Mouse (Mus musculus) WW6 (cell line): ENCODE results near the gene Atp6v1e2.

Experiments used
- DNase-seq: peaks from one replicate; pipeline ENCODE4 v3.0.0-alpha.2; 2013; ENCODE audit warnings: low read depth, low spot score

The Atp6v1e2 gene

GRCm38 (mm10) chr17:86964502-86964901, 16.8 kb upstream of the Atp6v1e2 start:
- DNase-seq = peak; percentile 34

- DNase-seq = no peak
These were observed 16.3 kb upstream of the Atp6v1e2 start for GRCm38 (mm10) chr17:86964041-86964440.

GRCm38 (mm10) chr17:86963586-86963902, 15.8 kb upstream of the Atp6v1e2 start:
- no peak for DNase-seq

GRCm38 (mm10) chr17:86962894-86963585, 15.3 kb upstream of the Atp6v1e2 start, which contains the start of gene Rhoq:
TSS of gene Rhoq (plus strand) at chr17:86963082.
- peak; percentile 42 for DNase-seq

GRCm38 (mm10) chr17:86962297-86962893, 14.7 kb upstream of the Atp6v1e2 start:
- DNase-seq = peak; percentile 58

- DNase-seq = no peak
These were observed 13.7 kb upstream of the Atp6v1e2 start for GRCm38 (mm10) chr17:86961301-86961841.

- DNase-seq = no peak
These were observed 10.3 kb upstream of the Atp6v1e2 start for GRCm38 (mm10) chr17:86957968-86958367.

DNA sequence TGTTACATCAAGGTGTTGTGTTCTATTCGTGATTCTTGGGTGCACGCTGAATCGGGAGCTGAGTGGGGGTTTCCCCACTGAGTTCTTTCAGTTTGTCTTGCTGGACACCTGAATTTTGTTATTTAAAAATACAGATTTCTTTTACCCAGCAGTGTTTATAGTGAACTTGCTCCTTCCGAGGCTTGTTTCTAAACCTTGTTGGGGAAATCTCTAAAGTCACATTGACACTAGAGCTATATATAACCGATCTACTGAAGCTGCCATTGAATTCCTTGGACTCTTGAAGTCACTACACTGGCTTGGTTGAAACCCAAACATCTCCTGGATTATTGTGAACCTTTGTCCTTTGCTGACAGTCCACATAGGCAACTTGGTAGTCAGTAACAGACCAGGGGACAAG, 9.5 kb upstream of the Atp6v1e2 start:
- no peak for DNase-seq

DNA sequence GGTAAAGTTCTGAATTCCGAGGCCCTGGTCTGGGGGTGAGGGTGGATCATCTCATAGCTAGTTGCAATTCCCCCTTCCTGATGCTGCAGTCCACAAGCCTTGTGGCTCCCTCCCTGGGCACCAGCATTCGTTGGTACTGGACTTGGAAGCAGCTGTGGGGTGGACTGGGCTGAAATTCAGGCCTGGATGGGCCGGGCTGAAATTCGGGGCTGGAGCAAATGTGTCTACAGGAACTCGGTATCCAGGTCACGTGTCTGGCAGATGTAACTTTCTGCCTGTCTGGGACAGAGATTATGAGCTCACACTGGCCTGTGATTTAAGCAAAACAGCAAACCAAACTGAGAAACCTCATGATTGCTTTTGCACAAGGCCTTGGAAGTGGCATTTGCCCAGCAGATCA, 1.1 kb upstream of the Atp6v1e2 start:
- DNase-seq = no peak

- DNase-seq = no peak
These were observed 1.6 kb downstream of the Atp6v1e2 start for GRCm38 (mm10) chr17:86946078-86946477.

DNA sequence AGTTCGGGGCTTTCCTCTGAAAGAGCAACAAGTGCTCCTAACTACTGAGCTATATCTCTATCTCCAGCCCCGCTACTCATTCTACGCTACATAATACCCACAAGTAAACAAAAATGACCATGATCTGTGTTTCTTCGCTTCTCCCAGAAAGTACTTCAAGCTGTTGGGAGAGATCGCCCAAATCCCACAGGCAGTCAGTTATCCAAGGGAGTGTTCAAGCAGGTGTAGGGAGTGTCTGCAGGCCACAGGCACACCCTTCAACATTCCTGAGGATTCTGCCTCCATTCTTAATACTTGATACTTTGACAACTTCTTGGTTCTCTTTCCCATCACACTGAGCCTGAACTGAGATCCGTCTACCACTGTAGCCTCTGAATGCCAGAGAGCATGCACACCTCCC, 4.5 kb downstream of the Atp6v1e2 start:
- DNase-seq = no peak

- DNase-seq = no peak
These were observed 5.6 kb downstream of the Atp6v1e2 start for GRCm38 (mm10) chr17:86942112-86942511.

GRCm38 (mm10) chr17:86938683-86939082, 9.0 kb downstream of the Atp6v1e2 start:
- DNase-seq = no peak

- DNase-seq = no peak
These were observed 10.1 kb downstream of the Atp6v1e2 start for GRCm38 (mm10) chr17:86937497-86938155.

DNA sequence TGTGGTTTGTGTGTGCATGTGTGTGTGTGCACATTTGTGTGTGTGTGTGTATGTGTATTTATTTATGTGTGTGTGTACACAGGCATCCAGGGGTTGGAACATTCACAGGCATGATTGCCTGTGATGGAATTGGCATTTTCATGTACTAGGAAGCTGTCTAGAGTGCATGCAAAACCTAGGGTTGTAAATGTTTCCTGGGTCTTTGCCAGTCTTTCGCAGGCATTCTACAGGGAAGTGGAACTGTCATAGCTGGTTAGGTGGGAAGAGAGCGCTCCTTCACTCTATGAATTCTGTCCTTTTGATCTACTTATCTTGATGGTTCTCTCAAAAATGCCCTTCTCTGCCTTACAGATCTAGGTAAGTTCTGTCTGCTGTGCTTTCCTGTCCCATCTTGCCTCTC, 10.6 kb downstream of the Atp6v1e2 start:
- no peak for DNase-seq

GRCm38 (mm10) chr17:86932896-86933295, 14.8 kb downstream of the Atp6v1e2 start:
- DNase-seq = no peak

- no peak for DNase-seq
These were observed 17.7 kb downstream of the Atp6v1e2 start for GRCm38 (mm10) chr17:86929981-86930380.

DNA sequence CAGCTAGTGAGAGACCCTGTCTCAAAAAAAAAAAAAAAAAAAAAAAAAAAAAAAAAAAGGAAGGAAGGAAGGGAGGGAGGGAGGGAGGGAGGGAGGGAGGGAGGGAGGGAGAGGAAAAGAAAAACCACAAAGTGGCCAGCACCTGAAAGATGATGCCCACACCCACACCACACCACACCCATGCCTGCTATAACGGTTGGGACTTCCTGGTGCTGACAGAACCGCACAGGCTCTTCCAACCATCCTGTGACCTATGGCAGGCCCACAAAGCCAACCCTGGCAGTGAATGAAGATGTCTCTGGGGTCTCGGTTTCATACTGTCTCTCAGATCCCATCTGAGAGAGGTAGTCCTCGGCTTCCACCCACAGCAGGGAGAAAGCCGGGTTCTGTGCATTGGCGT, 18.3 kb downstream of the Atp6v1e2 start:
- no peak for DNase-seq

GRCm38 (mm10) chr17:86926836-86927235, 20.9 kb downstream of the Atp6v1e2 start:
- DNase-seq = no peak

DNA sequence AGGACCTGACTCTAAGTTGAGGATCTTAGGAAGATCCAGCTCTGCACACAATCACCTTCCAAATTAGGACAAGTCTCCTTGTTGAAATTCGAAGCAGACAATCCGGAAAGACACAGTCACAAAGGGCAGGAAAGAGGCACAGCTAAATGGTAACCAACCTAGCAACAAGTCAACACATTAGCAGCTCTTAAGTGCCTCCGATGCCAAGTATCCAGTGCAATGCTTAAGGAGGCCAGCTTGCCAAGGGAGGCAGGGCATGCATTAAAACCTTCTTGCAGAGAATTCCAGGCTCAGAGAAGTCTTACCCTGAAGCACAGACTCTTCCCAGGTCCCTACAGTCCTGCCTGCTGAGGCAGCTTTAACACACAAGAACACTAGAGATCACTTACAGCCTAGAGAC, 23.0 kb downstream of the Atp6v1e2 start:
- DNase-seq = no peak

GRCm38 (mm10) chr17:86919729-86920128, 28.0 kb downstream of the Atp6v1e2 start:
- no peak for DNase-seq

- no peak for DNase-seq
These were observed 28.9 kb downstream of the Atp6v1e2 start for GRCm38 (mm10) chr17:86918786-86919185.

DNA sequence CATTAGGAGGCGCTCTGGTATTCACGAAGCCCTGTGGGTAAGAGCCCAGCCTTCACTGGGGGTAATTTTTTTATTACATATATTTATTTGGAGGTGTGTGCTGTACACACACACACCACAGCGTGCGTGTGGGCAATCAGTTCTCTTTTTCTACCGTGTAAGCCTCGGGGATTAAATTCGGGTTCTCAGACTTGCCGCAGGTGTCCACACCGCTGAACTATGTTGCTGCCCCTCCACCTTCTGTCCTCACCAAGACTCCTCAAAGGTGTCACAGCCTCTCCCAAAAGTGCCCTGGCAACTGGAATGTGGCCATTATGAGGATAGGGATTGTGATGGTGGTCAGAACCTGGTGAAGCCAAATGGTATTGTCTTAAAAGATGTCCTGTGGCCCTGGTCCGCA, 30.6 kb downstream of the Atp6v1e2 start, which contains the start of gene Tmem247:
Gene Tmem247 (plus strand): TSS at position 301 of the 400 bp plus-strand sequence.
- no peak for DNase-seq
